Mouse (Mus musculus): Measurements from ENCODE around the gene Rhobtb3. TPM values are rescaled to one million over a fixed set of nuclear protein-coding genes. Genes with fewer than 3 reads are reported as not detected.

Gene Rhobtb3
- polyA plus RNA-seq, 1 experiment from 2014 or later: 27.9 TPM

GRCm38 (mm10) chr13:75955357-75955992 lies 11.8 kb upstream of the Rhobtb3 start:
- no peak for DNase-seq (ENCODE audit: low spot score)
- no peak for ATAC-seq (ENCODE audit: low FRiP score)
- Histone ChIP-seq H3K4me3 (replicated peaks; ENCODE audit: low read length) (no peak overlapping the region), H3K36me3 (replicated peaks; ENCODE audit: control insufficient read depth, insufficient read depth) (no peaks in the 10 kb centered on the region), H3K4me1 (replicated peaks; ENCODE audit: control insufficient read depth, insufficient read depth, low read length) (no peaks in the 10 kb centered on the region), H3K27ac (no peak overlapping the region), H3K27me3 (ENCODE audit: control insufficient read depth, insufficient read depth, low read length) (no peaks in the 10 kb centered on the region), H3K9ac (no peak overlapping the region), H3K4me2 (replicated peaks) (no peak overlapping the region), H3K9me3 (ENCODE audit: control insufficient read depth, low read length) (no peaks in the 10 kb centered on the region)

GRCm38 (mm10) chr13:75950295-75950694 lies 6.6 kb upstream of the Rhobtb3 start:
- ATAC-seq (ENCODE audit: low FRiP score) (no peak), DNase-seq (ENCODE audit: low spot score) (no peak)
- Histone ChIP-seq H3K9ac (no peak overlapping the region), H3K4me3 (replicated peaks; ENCODE audit: low read length) (no peak overlapping the region), H3K36me3 (replicated peaks; ENCODE audit: control insufficient read depth, insufficient read depth) (no peaks in the 10 kb centered on the region), H3K4me1 (replicated peaks; ENCODE audit: control insufficient read depth, insufficient read depth, low read length) (no peaks in the 10 kb centered on the region), H3K27ac (no peak overlapping the region), H3K4me2 (replicated peaks) (no peak overlapping the region), H3K9me3 (ENCODE audit: control insufficient read depth, low read length) (no peaks in the 10 kb centered on the region), H3K27me3 (ENCODE audit: control insufficient read depth, insufficient read depth, low read length) (no peaks in the 10 kb centered on the region)
- 61% methylated on average over 1 of the region's 1 CpGs for WGBS

- H3K27ac ChIP-seq: peak overlapping the region; percentile 99
- H3K4me3 ChIP-seq (replicated peaks; ENCODE audit: low read length): peak overlapping the region; percentile 88
- 2% methylated on average over 7 of the region's 7 CpGs for WGBS
- no peaks in the 10 kb centered on the region for H3K9me3 ChIP-seq (ENCODE audit: control insufficient read depth, low read length)
- peaks cover 23% of the 10 kb centered on the region for H3K4me1 ChIP-seq (replicated peaks; ENCODE audit: control insufficient read depth, insufficient read depth, low read length)
- no peak for ATAC-seq (ENCODE audit: low FRiP score)
- H3K27me3 ChIP-seq (ENCODE audit: control insufficient read depth, insufficient read depth, low read length): no peaks in the 10 kb centered on the region
- peak; percentile 24 for DNase-seq (ENCODE audit: low spot score)
- H3K9ac ChIP-seq: peak overlapping the region; percentile 97
- H3K36me3 ChIP-seq (replicated peaks; ENCODE audit: control insufficient read depth, insufficient read depth): peaks cover 2% of the 10 kb centered on the region
- peak overlapping the region; percentile 78 for H3K4me2 ChIP-seq (replicated peaks)
Observed at GRCm38 (mm10) chr13:75944044-75944820, 507 bp upstream of the Rhobtb3 start.

GRCm38 (mm10) chr13:75942731-75943130 lies 994 bp downstream of the Rhobtb3 start:
- H3K4me1 ChIP-seq (replicated peaks; ENCODE audit: control insufficient read depth, insufficient read depth, low read length): peaks cover 23% of the 10 kb centered on the region
- H3K27me3 ChIP-seq (ENCODE audit: control insufficient read depth, insufficient read depth, low read length): no peaks in the 10 kb centered on the region
- peaks cover 16% of the 10 kb centered on the region for H3K36me3 ChIP-seq (replicated peaks; ENCODE audit: control insufficient read depth, insufficient read depth)
- DNase-seq (ENCODE audit: low spot score) (peak; percentile 36), ATAC-seq (ENCODE audit: low FRiP score) (no peak; the same call in 1 of the 2 replicates)
- no peaks in the 10 kb centered on the region for H3K9me3 ChIP-seq (ENCODE audit: control insufficient read depth, low read length)
- peak overlapping the region; percentile 78 for H3K4me2 ChIP-seq (replicated peaks)
- peak overlapping the region; percentile 97 for H3K9ac ChIP-seq
- peak overlapping the region; percentile 88 for H3K4me3 ChIP-seq (replicated peaks; ENCODE audit: low read length)
- WGBS: 0% methylated on average over 6 of the region's 6 CpGs
- H3K27ac ChIP-seq: peak overlapping the region; percentile 99

- Histone ChIP-seq H3K9ac (no peak overlapping the region), H3K27ac (no peak overlapping the region; the same call in 1 of the 2 replicates), H3K4me1 (replicated peaks; ENCODE audit: control insufficient read depth, insufficient read depth, low read length) (peaks cover 23% of the 10 kb centered on the region), H3K9me3 (ENCODE audit: control insufficient read depth, low read length) (no peaks in the 10 kb centered on the region), H3K36me3 (replicated peaks; ENCODE audit: control insufficient read depth, insufficient read depth) (peaks cover 19% of the 10 kb centered on the region), H3K27me3 (ENCODE audit: control insufficient read depth, insufficient read depth, low read length) (no peaks in the 10 kb centered on the region), H3K4me2 (replicated peaks) (peak overlapping the region; percentile 45), H3K4me3 (replicated peaks; ENCODE audit: low read length) (peak overlapping the region; percentile 19)
- ATAC-seq (ENCODE audit: low FRiP score): no peak
- 52% methylated on average over 5 of the region's 5 CpGs for WGBS
- peak; percentile 29 for DNase-seq (ENCODE audit: low spot score)
Observed at GRCm38 (mm10) chr13:75941518-75942295, 2.0 kb downstream of the Rhobtb3 start.

GRCm38 (mm10) chr13:75940791-75941517 lies 2.8 kb downstream of the Rhobtb3 start:
- peak overlapping the region; percentile 19; the same call in 1 of the 2 replicates for H3K4me3 ChIP-seq (replicated peaks; ENCODE audit: low read length)
- H3K4me1 ChIP-seq (replicated peaks; ENCODE audit: control insufficient read depth, insufficient read depth, low read length): peaks cover 23% of the 10 kb centered on the region
- ATAC-seq (ENCODE audit: low FRiP score): no peak
- no peaks in the 10 kb centered on the region for H3K27me3 ChIP-seq (ENCODE audit: control insufficient read depth, insufficient read depth, low read length)
- peak overlapping the region; percentile 45 for H3K4me2 ChIP-seq (replicated peaks)
- peaks cover 19% of the 10 kb centered on the region for H3K36me3 ChIP-seq (replicated peaks; ENCODE audit: control insufficient read depth, insufficient read depth)
- no peak overlapping the region for H3K27ac ChIP-seq
- WGBS: 85% methylated on average over 2 of the region's 2 CpGs
- no peak overlapping the region for H3K9ac ChIP-seq
- no peak for DNase-seq (ENCODE audit: low spot score)
- no peaks in the 10 kb centered on the region for H3K9me3 ChIP-seq (ENCODE audit: control insufficient read depth, low read length)

- no peaks in the 10 kb centered on the region for H3K9me3 ChIP-seq (ENCODE audit: control insufficient read depth, low read length)
- DNase-seq (ENCODE audit: low spot score): no peak
- H3K4me3 ChIP-seq (replicated peaks; ENCODE audit: low read length): no peak overlapping the region
- no peaks in the 10 kb centered on the region for H3K27me3 ChIP-seq (ENCODE audit: control insufficient read depth, insufficient read depth, low read length)
- WGBS: 98% methylated on average over 5 of the region's 5 CpGs
- peaks cover 19% of the 10 kb centered on the region for H3K36me3 ChIP-seq (replicated peaks; ENCODE audit: control insufficient read depth, insufficient read depth)
- ATAC-seq (ENCODE audit: low FRiP score): no peak
- H3K9ac ChIP-seq: no peak overlapping the region
- H3K4me2 ChIP-seq (replicated peaks): no peak overlapping the region
- H3K27ac ChIP-seq: no peak overlapping the region
- H3K4me1 ChIP-seq (replicated peaks; ENCODE audit: control insufficient read depth, insufficient read depth, low read length): peaks cover 17% of the 10 kb centered on the region
Observed at GRCm38 (mm10) chr13:75938866-75939265, 4.9 kb downstream of the Rhobtb3 start.

GRCm38 (mm10) chr13:75933287-75933686 lies 10.4 kb downstream of the Rhobtb3 start:
- Histone ChIP-seq H3K27ac (no peak overlapping the region), H3K4me1 (replicated peaks; ENCODE audit: control insufficient read depth, insufficient read depth, low read length) (no peaks in the 10 kb centered on the region; the same call in 1 of the 2 replicates), H3K9ac (no peak overlapping the region), H3K4me3 (replicated peaks; ENCODE audit: low read length) (no peak overlapping the region), H3K9me3 (ENCODE audit: control insufficient read depth, low read length) (no peaks in the 10 kb centered on the region), H3K4me2 (replicated peaks) (no peak overlapping the region), H3K27me3 (ENCODE audit: control insufficient read depth, insufficient read depth, low read length) (no peaks in the 10 kb centered on the region), H3K36me3 (replicated peaks; ENCODE audit: control insufficient read depth, insufficient read depth) (peaks cover 24% of the 10 kb centered on the region)
- WGBS: 86% methylated on average over 1 of the region's 1 CpGs
- DNase-seq (ENCODE audit: low spot score) (no peak), ATAC-seq (ENCODE audit: low FRiP score) (no peak)

All from hindbrain, embryonic 14.5 days (tissue).